Mouse (Mus musculus) splenic B cell, adult 2 months (primary cell): ENCODE results near the gene Tm4sf20.

Experiments used
- DNase-seq: peaks from one replicate; pipeline ENCODE4 v3.0.0-alpha.2; 2011; ENCODE audit warnings: low read depth, low spot score
- H3K27me3 ChIP-seq: 2 replicates; pipeline ENCODE4 v1.6.1; 2012; ENCODE audit warnings: mild to moderate bottlenecking, low read length, moderate library complexity, mixed read lengths; ENCODE audit not compliant: control insufficient read depth, poor library complexity, insufficient read depth, severe bottlenecking
- H3K36me3 ChIP-seq: 2 replicates; pipeline ENCODE4 v1.6.1; 2012; ENCODE audit warnings: mild to moderate bottlenecking, low read length, moderate library complexity, mixed read lengths; ENCODE audit not compliant: control insufficient read depth, poor library complexity, insufficient read depth, severe bottlenecking

Gene Tm4sf20

GRCm38 (mm10) chr1:82793110-82793509 lies 24.8 kb upstream of the Tm4sf20 start:
- Histone ChIP-seq H3K36me3 (no peaks in the 10 kb centered on the region), H3K27me3 (no peaks in the 10 kb centered on the region)
- DNase-seq, result no peak

- no peaks in the 10 kb centered on the region for H3K36me3 ChIP-seq
- DNase-seq, result no peak
- no peaks in the 10 kb centered on the region for H3K27me3 ChIP-seq
These were observed 24.0 kb upstream of the Tm4sf20 start for GRCm38 (mm10) chr1:82792238-82792637.

- no peaks in the 10 kb centered on the region for H3K27me3 ChIP-seq
- no peaks in the 10 kb centered on the region for H3K36me3 ChIP-seq
- no peak for DNase-seq
These were observed 22.8 kb upstream of the Tm4sf20 start for GRCm38 (mm10) chr1:82791105-82791504.

- Histone ChIP-seq H3K36me3 (no peaks in the 10 kb centered on the region), H3K27me3 (no peaks in the 10 kb centered on the region)
- DNase-seq, result no peak
These were observed 19.8 kb upstream of the Tm4sf20 start for GRCm38 (mm10) chr1:82788070-82788469.

GRCm38 (mm10) chr1:82787414-82787813 lies 19.2 kb upstream of the Tm4sf20 start:
- Histone ChIP-seq H3K36me3 (no peaks in the 10 kb centered on the region), H3K27me3 (no peaks in the 10 kb centered on the region)
- DNase-seq, result peak; percentile 52

- DNase-seq, result no peak
- no peaks in the 10 kb centered on the region for H3K27me3 ChIP-seq
- no peaks in the 10 kb centered on the region for H3K36me3 ChIP-seq
These were observed 17.3 kb upstream of the Tm4sf20 start for GRCm38 (mm10) chr1:82785546-82785945.

- Histone ChIP-seq H3K27me3 (no peaks in the 10 kb centered on the region), H3K36me3 (no peaks in the 10 kb centered on the region)
- no peak for DNase-seq
These were observed 15.3 kb upstream of the Tm4sf20 start for GRCm38 (mm10) chr1:82783559-82783958.

GRCm38 (mm10) chr1:82779388-82779966 lies 11.2 kb upstream of the Tm4sf20 start:
- no peaks in the 10 kb centered on the region for H3K36me3 ChIP-seq
- DNase-seq, result no peak
- H3K27me3 ChIP-seq, result no peaks in the 10 kb centered on the region

GRCm38 (mm10) chr1:82775293-82775692 lies 7.0 kb upstream of the Tm4sf20 start:
- Histone ChIP-seq H3K27me3 (no peaks in the 10 kb centered on the region), H3K36me3 (no peaks in the 10 kb centered on the region)
- DNase-seq, result no peak

- H3K27me3 ChIP-seq, result no peaks in the 10 kb centered on the region
- H3K36me3 ChIP-seq, result no peaks in the 10 kb centered on the region
- DNase-seq, result no peak
These were observed 4.9 kb upstream of the Tm4sf20 start for GRCm38 (mm10) chr1:82773208-82773607.

- H3K27me3 ChIP-seq, result no peaks in the 10 kb centered on the region
- DNase-seq, result no peak
- H3K36me3 ChIP-seq, result no peaks in the 10 kb centered on the region
These were observed 4.2 kb upstream of the Tm4sf20 start for GRCm38 (mm10) chr1:82772428-82772827.

- Histone ChIP-seq H3K27me3 (no peaks in the 10 kb centered on the region), H3K36me3 (no peaks in the 10 kb centered on the region)
- DNase-seq, result no peak
These were observed 2.8 kb upstream of the Tm4sf20 start, which contains the start of gene Gm47791 for GRCm38 (mm10) chr1:82771022-82771586. Gene Gm47791, minus strand, starts transcription at chr1:82771243.

GRCm38 (mm10) chr1:82766641-82767040 lies 1.6 kb downstream of the Tm4sf20 start:
- DNase-seq, result no peak
- Histone ChIP-seq H3K36me3 (no peaks in the 10 kb centered on the region), H3K27me3 (no peaks in the 10 kb centered on the region)

GRCm38 (mm10) chr1:82766227-82766626 lies 2.0 kb downstream of the Tm4sf20 start:
- DNase-seq, result no peak
- H3K36me3 ChIP-seq, result no peaks in the 10 kb centered on the region

GRCm38 (mm10) chr1:82762274-82762673 lies 6.0 kb downstream of the Tm4sf20 start:
- DNase-seq, result no peak
- no peaks in the 10 kb centered on the region for H3K36me3 ChIP-seq
- H3K27me3 ChIP-seq, result no peaks in the 10 kb centered on the region

More at GRCm38 (mm10) chr1:82766227-82766626, 2.0 kb downstream of the Tm4sf20 start:
- H3K27me3 ChIP-seq, result no peaks in the 10 kb centered on the region
